Mouse (Mus musculus) heart, embryonic 11.5 days (tissue): ENCODE measurements around the gene Bzw2. TPM values are rescaled to one million over a fixed set of nuclear protein-coding genes. Genes with fewer than 3 reads are reported as not detected.
A peak's percentile ranks its signal among the peaks of the same experiment; 100 is the strongest.

Experiments used
- ATAC-seq: fragments of 200-750 bp; cut with Nextera tagmentation; replicated peaks from 2 replicates; pipeline ENCODE4 v1.8.0; 2017; ENCODE audit warnings: moderate library complexity; ENCODE audit not compliant: insufficient number of reproducible peaks, low FRiP score, low TSS enrichment
- H3K27ac ChIP-seq: fragments of 300-500 bp; sonication (generic); 2 replicates; pipeline ENCODE4 v1.5.1; 2014; ENCODE audit warnings: mild to moderate bottlenecking, low read depth, low read length
- H3K27me3 ChIP-seq: fragments of 300-500 bp; sonication (generic); 2 replicates; pipeline ENCODE4 v1.6.1; 2014; ENCODE audit warnings: mild to moderate bottlenecking, low read length, mixed read lengths; ENCODE audit not compliant: control insufficient read depth, insufficient read depth
- H3K36me3 ChIP-seq: fragments of 300-500 bp; sonication (generic); 2 replicates; pipeline ENCODE4 v1.6.1; 2014; ENCODE audit warnings: mild to moderate bottlenecking, low read length, moderate library complexity, mixed read lengths; ENCODE audit not compliant: control insufficient read depth, insufficient read depth
- H3K4me1 ChIP-seq: fragments of 300-500 bp; sonication (generic); 2 replicates; pipeline ENCODE4 v1.6.1; 2014; ENCODE audit warnings: low read length; ENCODE audit not compliant: control insufficient read depth, insufficient read depth
- H3K4me2 ChIP-seq: fragments of 300-500 bp; sonication (generic); 2 replicates; pipeline ENCODE4 v1.6.1; 2014; ENCODE audit warnings: mild to moderate bottlenecking, moderate library complexity
- H3K4me3 ChIP-seq: fragments of 300-500 bp; sonication (generic); 2 replicates; pipeline ENCODE4 v1.5.1; 2014; ENCODE audit warnings: low read depth, low read length
- H3K9ac ChIP-seq: fragments of 300-500 bp; sonication (generic); 2 replicates; pipeline ENCODE4 v1.6.1; 2014; ENCODE audit warnings: mild to moderate bottlenecking, low read depth, low read length, moderate library complexity
- H3K9me3 ChIP-seq: fragments of 300-500 bp; sonication (generic); replicated peaks from 2 replicates; pipeline ENCODE4 v1.6.1; 2016; ENCODE audit warnings: low read length; ENCODE audit not compliant: control insufficient read depth
- whole genome bisulfite sequencing: fragments of 180-500 bp; shearing (Covaris S2); extraction: QIAGEN DNeasy Blood & Tissue Kit; methylation state at CpG from one replicate; pipeline ENCODE4 v1.1.7; 2014; ENCODE audit not compliant: insufficient replicate concordance; 5-methylcytosine and 5-hydroxymethylcytosine counted together
- polyA plus RNA-seq: library from polyadenylated mRNA; unstranded; fragments of >200 nt; fragmentation: Nextera tagmentation; extraction: Ambion mirVana; gene quantifications from 2 replicates; pipeline ENCODE4 v1.2.1, GENCODE M21; 2014

Gene Bzw2
- polyA plus RNA-seq, 1 experiment from 2014 or later: 223 TPM

- no peak overlapping the region for H3K4me3 ChIP-seq
- H3K9ac ChIP-seq: no peak overlapping the region
- no peaks in the 10 kb centered on the region for H3K4me1 ChIP-seq
- no peak overlapping the region for H3K4me2 ChIP-seq
- no peak for ATAC-seq
- no peaks in the 10 kb centered on the region for H3K9me3 ChIP-seq
- H3K27ac ChIP-seq: no peak overlapping the region
- 94% methylated on average over 5 of the region's 5 CpGs for WGBS
- H3K27me3 ChIP-seq: no peaks in the 10 kb centered on the region
- peaks cover 7% of the 10 kb centered on the region for H3K36me3 ChIP-seq
Measured at GRCm38 (mm10) chr12:36177227-36177626, 19.3 kb upstream of the Bzw2 start.

DNA sequence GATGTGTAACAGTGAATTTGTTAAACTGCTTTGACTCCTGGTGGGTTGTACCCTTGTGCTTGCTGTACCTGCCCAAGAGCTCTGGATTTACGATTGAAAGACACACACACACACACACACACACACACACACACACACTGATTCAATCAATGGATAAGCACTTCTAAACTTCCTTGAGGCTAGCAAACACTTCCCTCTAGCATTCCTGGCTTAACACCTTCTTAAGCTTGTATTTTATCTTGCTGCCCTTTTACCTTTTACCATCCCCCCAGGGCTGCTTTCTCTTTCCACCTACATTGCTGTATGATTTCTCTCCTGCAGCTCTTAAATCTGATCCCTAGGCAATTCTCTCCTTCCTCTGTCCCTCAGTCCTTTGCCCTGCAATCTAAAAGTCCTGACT lies 7.4 kb upstream of the Bzw2 start:
- H3K4me2 ChIP-seq: no peak overlapping the region
- 60% methylated on average over 1 of the region's 1 CpGs for WGBS
- H3K4me3 ChIP-seq: no peak overlapping the region
- no peak overlapping the region for H3K9ac ChIP-seq
- H3K27me3 ChIP-seq: no peaks in the 10 kb centered on the region
- 0 out of 2 replicates have a peak, but pooled peaks cover under 1% of the 10 kb centered on the region for H3K36me3 ChIP-seq
- ATAC-seq: no peak
- H3K9me3 ChIP-seq: no peaks in the 10 kb centered on the region
- H3K27ac ChIP-seq: no peak overlapping the region
- H3K4me1 ChIP-seq: peaks cover 13% of the 10 kb centered on the region

DNA sequence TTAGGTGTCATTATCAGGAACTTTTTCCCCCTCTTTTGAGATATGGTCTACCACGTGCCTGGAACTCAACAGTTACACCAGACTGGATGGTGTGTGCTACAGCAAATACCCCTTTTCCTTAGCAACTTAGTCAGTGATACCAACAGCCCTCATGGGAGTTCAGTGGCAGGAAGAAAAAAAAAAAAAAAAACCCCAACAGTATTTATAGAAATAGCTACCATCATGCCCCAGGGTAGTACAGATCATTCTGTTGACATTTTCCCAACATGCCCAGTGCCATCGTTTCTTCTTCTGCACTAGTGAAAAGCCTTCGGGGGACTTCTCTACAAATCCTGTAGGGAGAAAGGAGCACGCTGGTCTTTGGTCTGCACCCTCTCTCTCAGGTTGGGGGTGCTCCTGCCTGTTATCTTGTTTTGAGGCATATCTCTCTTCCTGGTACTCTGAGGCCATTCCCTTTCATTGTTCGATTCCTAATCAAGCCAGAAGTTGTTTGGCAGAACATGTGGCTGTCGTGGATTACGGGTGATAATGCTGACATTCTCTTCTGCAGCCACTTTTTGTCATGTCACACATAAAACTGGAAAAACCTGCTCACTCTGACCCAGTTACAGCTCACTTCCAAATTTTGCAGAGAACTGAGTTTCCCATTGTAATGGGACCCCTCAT lies 6.4 kb upstream of the Bzw2 start:
- Histone ChIP-seq H3K27ac (no peak overlapping the region), H3K27me3 (no peaks in the 10 kb centered on the region), H3K4me1 (peaks cover 13% of the 10 kb centered on the region), H3K36me3 (no peaks in the 10 kb centered on the region), H3K4me2 (no peak overlapping the region), H3K4me3 (no peak overlapping the region), H3K9me3 (no peaks in the 10 kb centered on the region), H3K9ac (no peak overlapping the region)
- WGBS: 47% methylated on average over 7 of the region's 7 CpGs
- ATAC-seq: no peak; the same call in 1 of the 2 replicates

GRCm38 (mm10) chr12:36157304-36157637 lies 609 bp downstream of the Bzw2 start:
- H3K4me2 ChIP-seq: peak overlapping the region; percentile 84
- peak overlapping the region; percentile 92 for H3K27ac ChIP-seq
- ATAC-seq: peak; percentile 12; the same call in 1 of the 2 replicates
- no peaks in the 10 kb centered on the region for H3K27me3 ChIP-seq
- under 1% methylated on average over 14 of the region's 14 CpGs for WGBS
- H3K36me3 ChIP-seq: no peaks in the 10 kb centered on the region
- peak overlapping the region; percentile 94 for H3K9ac ChIP-seq
- H3K4me3 ChIP-seq: peak overlapping the region; percentile 93
- H3K4me1 ChIP-seq: peaks cover 15% of the 10 kb centered on the region; the same call in 1 of the 2 replicates
- no peaks in the 10 kb centered on the region for H3K9me3 ChIP-seq

DNA sequence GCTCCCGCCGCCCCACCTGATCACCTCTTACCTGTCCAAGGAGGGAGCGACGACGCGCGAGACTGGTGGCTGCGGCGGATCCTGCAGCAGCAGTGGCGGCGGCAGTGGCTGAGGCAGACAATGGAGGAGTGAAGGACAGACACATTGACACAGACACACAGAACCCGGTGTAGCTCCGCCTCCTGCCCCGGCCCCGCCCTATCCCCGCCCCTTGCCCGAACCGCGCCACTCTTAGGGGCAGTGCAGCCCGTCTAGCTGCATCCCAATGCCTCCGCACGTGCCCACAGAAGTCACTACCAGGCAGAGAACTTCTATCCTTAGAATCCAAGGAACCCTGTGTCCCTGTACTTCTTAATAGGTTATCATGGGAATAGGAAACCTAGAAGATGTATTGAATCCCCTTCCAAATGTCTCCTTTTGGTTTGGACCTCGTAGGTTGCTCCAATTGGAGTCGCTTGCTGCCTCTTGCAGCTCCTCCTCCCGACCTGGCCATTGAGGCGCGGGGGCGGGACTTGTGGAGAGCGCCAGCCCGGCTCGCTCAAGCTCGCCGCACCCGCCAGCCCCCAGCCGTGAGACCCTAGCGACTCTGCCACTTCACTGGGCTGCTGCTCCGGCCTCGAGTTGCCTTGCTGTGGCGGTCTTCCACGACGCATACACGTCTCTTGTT lies 1.1 kb downstream of the Bzw2 start, which contains the start of gene Ankmy2:
TSS of gene Ankmy2 (plus strand) at position 478 of the 667 bp plus-strand sequence.
- Histone ChIP-seq H3K4me2 (peak within 1 kb of the TSS; percentile 84), H3K9ac (peak within 1 kb of the TSS; percentile 94), H3K27ac (peak within 1 kb of the TSS; percentile 92), H3K4me1 (peaks cover 15% of the 10 kb centered on the region; the same call in 1 of the 2 replicates), H3K36me3 (no peaks in the 10 kb centered on the region), H3K4me3 (peak within 1 kb of the TSS; percentile 93), H3K27me3 (no peaks in the 10 kb centered on the region), H3K9me3 (no peaks in the 10 kb centered on the region)
- peak; percentile 96 for ATAC-seq
- WGBS: under 1% methylated on average over 42 of the region's 42 CpGs

- peak overlapping the region; percentile 84 for H3K4me2 ChIP-seq
- H3K27me3 ChIP-seq: no peaks in the 10 kb centered on the region
- peaks cover 15% of the 10 kb centered on the region; the same call in 1 of the 2 replicates for H3K4me1 ChIP-seq
- peak; percentile 44 for ATAC-seq
- peak overlapping the region; percentile 92 for H3K27ac ChIP-seq
- H3K36me3 ChIP-seq: no peaks in the 10 kb centered on the region
- no peaks in the 10 kb centered on the region for H3K9me3 ChIP-seq
- H3K9ac ChIP-seq: peak overlapping the region; percentile 94
- H3K4me3 ChIP-seq: peak overlapping the region; percentile 93
- WGBS: 0% methylated on average over 33 of the region's 33 CpGs
Measured at GRCm38 (mm10) chr12:36156101-36156636, 1.7 kb downstream of the Bzw2 start.

DNA sequence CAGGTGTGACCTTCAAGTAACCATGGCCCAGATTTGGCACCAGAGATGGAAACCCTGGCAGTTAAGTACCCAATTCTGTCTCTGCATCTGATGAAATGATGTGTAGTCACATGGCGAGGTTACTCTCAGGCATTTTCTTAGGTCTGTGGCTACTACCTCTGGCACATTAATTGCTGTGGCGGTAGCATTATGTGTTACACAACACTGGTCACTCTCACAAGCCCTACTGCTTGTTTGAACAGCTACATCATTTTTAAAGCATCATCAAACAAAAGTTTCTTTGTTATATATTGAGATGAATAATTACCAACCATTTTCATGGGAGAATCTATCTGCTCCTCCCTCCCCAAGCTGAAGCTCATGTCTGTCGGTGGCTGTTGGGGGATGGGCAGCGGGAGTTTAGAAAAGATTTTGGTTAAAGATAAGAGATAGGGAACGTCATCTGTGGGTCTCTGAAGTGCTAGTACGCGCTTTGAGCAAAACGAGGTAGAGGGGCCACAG lies 2.7 kb downstream of the Bzw2 start:
- Histone ChIP-seq H3K4me1 (peaks cover 17% of the 10 kb centered on the region; the same call in 1 of the 2 replicates), H3K27ac (no peak overlapping the region), H3K4me2 (peak overlapping the region; percentile 84), H3K4me3 (peak overlapping the region; percentile 93), H3K9me3 (no peaks in the 10 kb centered on the region), H3K27me3 (no peaks in the 10 kb centered on the region), H3K9ac (peak overlapping the region; percentile 94), H3K36me3 (no peaks in the 10 kb centered on the region)
- 15% methylated on average over 8 of the region's 8 CpGs for WGBS
- ATAC-seq: no peak

- no peak overlapping the region for H3K9ac ChIP-seq
- peak overlapping the region; percentile 51; the same call in 1 of the 2 replicates for H3K27ac ChIP-seq
- H3K9me3 ChIP-seq: no peaks in the 10 kb centered on the region
- H3K4me2 ChIP-seq: peak overlapping the region; percentile 41
- 62% methylated on average over 2 of the region's 2 CpGs for WGBS
- peaks cover 27% of the 10 kb centered on the region; the same call in 1 of the 2 replicates for H3K4me1 ChIP-seq
- H3K36me3 ChIP-seq: no peaks in the 10 kb centered on the region
- 0 out of 2 replicates have a peak, but pooled peaks have one; percentile 55 for ATAC-seq
- H3K4me3 ChIP-seq: no peak overlapping the region
- H3K27me3 ChIP-seq: no peaks in the 10 kb centered on the region
Measured at GRCm38 (mm10) chr12:36150737-36151136, 7.1 kb downstream of the Bzw2 start.
